Mouse (Mus musculus) heart, postnatal 0 days (tissue): ENCODE results near the gene Reln.

Experiments used
- CTCF ChIP-seq: IDR thresholded peaks from 2 replicates; pipeline ENCODE4 v1.5.1; 2016; ENCODE audit warnings: antibody characterized with exemption, control low read depth, low read depth
- EP300 ChIP-seq: IDR thresholded peaks from 2 replicates; pipeline ENCODE4 v1.6.1; 2016; ENCODE audit warnings: antibody characterized with exemption, low read depth

DNA sequence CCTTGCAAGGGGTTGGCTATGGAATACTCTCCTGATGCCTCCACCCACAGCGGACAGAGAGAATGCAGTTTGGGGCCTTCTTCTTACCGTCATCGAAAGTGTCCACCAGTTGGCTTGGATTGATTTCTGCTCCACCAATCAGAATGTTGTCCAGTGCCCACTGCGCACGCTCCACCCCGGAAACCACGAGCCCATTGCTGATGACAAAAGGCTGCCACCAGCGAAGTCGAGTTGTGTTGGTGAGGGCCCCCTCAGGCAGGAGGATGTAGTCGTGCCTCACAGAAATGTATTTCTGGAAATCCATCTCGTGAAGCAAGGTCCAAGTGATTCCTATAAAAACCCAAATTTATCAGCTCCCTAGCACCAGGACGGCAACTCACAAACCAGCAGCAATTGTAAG is 433.8 kb downstream of the Reln start:
- no peak for TF ChIP-seq CTCF
- TF ChIP-seq EP300 = no peak
